Mouse (Mus musculus) forebrain, embryonic 16.5 days (tissue): ENCODE results near the gene Sftpa1. TPM values are rescaled to one million over a fixed set of nuclear protein-coding genes. Genes with fewer than 3 reads are reported as not detected.

Source experiments
- ATAC-seq: fragments of 200-750 bp; cut with Nextera tagmentation; 2 replicates; pipeline ENCODE4 v1.8.0; 2017; ENCODE audit warnings: mild to moderate bottlenecking, moderate library complexity
- H3K27ac ChIP-seq: fragments of 300-500 bp; sonication (generic); 2 replicates; pipeline ENCODE4 v1.5.1; 2014; ENCODE audit warnings: low read length, control low read depth
- H3K27me3 ChIP-seq: fragments of 300-500 bp; sonication (generic); replicated peaks from 2 replicates; pipeline ENCODE4 v1.6.1; 2014; ENCODE audit warnings: low read length; ENCODE audit not compliant: control insufficient read depth, insufficient read depth
- H3K36me3 ChIP-seq: fragments of 300-500 bp; sonication (generic); 2 replicates; pipeline ENCODE4 v1.6.1; 2014; ENCODE audit not compliant: control insufficient read depth, insufficient read depth
- H3K4me1 ChIP-seq: fragments of 300-500 bp; sonication (generic); replicated peaks from 2 replicates; pipeline ENCODE4 v1.6.1; 2014; ENCODE audit warnings: low read length; ENCODE audit not compliant: control insufficient read depth, insufficient read depth
- H3K4me2 ChIP-seq: fragments of 300-500 bp; sonication (generic); 2 replicates; pipeline ENCODE4 v1.6.1; 2014; ENCODE audit warnings: mild to moderate bottlenecking, low read length, control low read depth
- H3K4me3 ChIP-seq: fragments of 300-500 bp; sonication (generic); replicated peaks from 2 replicates; pipeline ENCODE4 v1.5.1; 2014; ENCODE audit warnings: mild to moderate bottlenecking, low read length, control low read depth
- H3K9ac ChIP-seq: fragments of 300-500 bp; sonication (generic); replicated peaks from 2 replicates; pipeline ENCODE4 v1.6.1; 2014; ENCODE audit warnings: low read depth, low read length, control low read depth
- H3K9me3 ChIP-seq: fragments of 300-500 bp; sonication (generic); 2 replicates; pipeline ENCODE4 v1.6.1; 2016; ENCODE audit warnings: low read length; ENCODE audit not compliant: control insufficient read depth
- WGBS: fragments of 180-500 bp; shearing (Covaris S2); extraction: QIAGEN DNeasy Blood & Tissue Kit; methylation state at CpG from one replicate; pipeline ENCODE4 v1.1.7; 2014; 5-methylcytosine and 5-hydroxymethylcytosine counted together
- polyA plus RNA-seq: library from polyadenylated mRNA; unstranded; fragments of >200 nt; fragmentation: Nextera tagmentation; extraction: Ambion mirVana; gene quantifications from 2 replicates; pipeline ENCODE4 v1.2.1, GENCODE M21; 2015

The Sftpa1 gene
- polyA plus RNA-seq, 1 experiment from 2014 or later: not detected

- no peak within 1 kb of the TSS for H3K4me3 ChIP-seq
- no peak for ATAC-seq
- no peaks in the 10 kb centered on the region for H3K4me1 ChIP-seq
- no peak within 1 kb of the TSS for H3K4me2 ChIP-seq
- no peaks in the 10 kb centered on the region for H3K27me3 ChIP-seq
- no peaks in the 10 kb centered on the region for H3K36me3 ChIP-seq
- H3K9ac ChIP-seq: no peak within 1 kb of the TSS
- no peaks in the 10 kb centered on the region for H3K9me3 ChIP-seq
- H3K27ac ChIP-seq: no peak within 1 kb of the TSS
- 74% methylated on average over 10 of the region's 10 CpGs for WGBS
Measured at GRCm38 (mm10) chr14:41104853-41105444, 26.6 kb upstream of the Sftpa1 start, which contains the start of gene Mat1a. Gene Mat1a, plus strand, starts transcription at chr14:41105035.

GRCm38 (mm10) chr14:41111031-41111668 lies 20.4 kb upstream of the Sftpa1 start:
- 84% methylated on average over 7 of the region's 7 CpGs for WGBS
- no peaks in the 10 kb centered on the region for H3K27me3 ChIP-seq
- H3K4me3 ChIP-seq: no peak overlapping the region

GRCm38 (mm10) chr14:41112944-41113343 lies 18.6 kb upstream of the Sftpa1 start:
- no peaks in the 10 kb centered on the region for H3K4me1 ChIP-seq
- ATAC-seq: no peak
- H3K4me2 ChIP-seq: no peak overlapping the region
- H3K4me3 ChIP-seq: no peak overlapping the region
- H3K36me3 ChIP-seq: no peaks in the 10 kb centered on the region
- 79% methylated on average over 4 of the region's 4 CpGs for WGBS
- no peaks in the 10 kb centered on the region for H3K27me3 ChIP-seq
- no peaks in the 10 kb centered on the region for H3K9me3 ChIP-seq
- no peak overlapping the region for H3K27ac ChIP-seq
- H3K9ac ChIP-seq: no peak overlapping the region

More at GRCm38 (mm10) chr14:41111031-41111668, 20.4 kb upstream of the Sftpa1 start:
- no peaks in the 10 kb centered on the region for H3K4me1 ChIP-seq
- no peak overlapping the region for H3K9ac ChIP-seq
- no peaks in the 10 kb centered on the region for H3K36me3 ChIP-seq
- H3K4me2 ChIP-seq: no peak overlapping the region
- no peak for ATAC-seq
- no peaks in the 10 kb centered on the region for H3K9me3 ChIP-seq
- H3K27ac ChIP-seq: no peak overlapping the region

GRCm38 (mm10) chr14:41116271-41116670 lies 15.3 kb upstream of the Sftpa1 start:
- H3K4me3 ChIP-seq: no peak overlapping the region
- no peak overlapping the region for H3K4me2 ChIP-seq
- no peak overlapping the region for H3K27ac ChIP-seq
- H3K9ac ChIP-seq: no peak overlapping the region
- H3K4me1 ChIP-seq: no peaks in the 10 kb centered on the region
- 93% methylated on average over 3 of the region's 3 CpGs for WGBS
- no peaks in the 10 kb centered on the region for H3K9me3 ChIP-seq
- H3K36me3 ChIP-seq: no peaks in the 10 kb centered on the region
- no peak for ATAC-seq
- no peaks in the 10 kb centered on the region for H3K27me3 ChIP-seq

GRCm38 (mm10) chr14:41124683-41125082 lies 6.9 kb upstream of the Sftpa1 start:
- Histone ChIP-seq H3K4me3 (no peak overlapping the region), H3K9ac (no peak overlapping the region), H3K27me3 (no peaks in the 10 kb centered on the region), H3K4me2 (no peak overlapping the region), H3K27ac (no peak overlapping the region), H3K9me3 (no peaks in the 10 kb centered on the region), H3K36me3 (no peaks in the 10 kb centered on the region), H3K4me1 (no peaks in the 10 kb centered on the region)
- ATAC-seq: no peak
- WGBS: 83% methylated on average over 5 of the region's 5 CpGs

DNA sequence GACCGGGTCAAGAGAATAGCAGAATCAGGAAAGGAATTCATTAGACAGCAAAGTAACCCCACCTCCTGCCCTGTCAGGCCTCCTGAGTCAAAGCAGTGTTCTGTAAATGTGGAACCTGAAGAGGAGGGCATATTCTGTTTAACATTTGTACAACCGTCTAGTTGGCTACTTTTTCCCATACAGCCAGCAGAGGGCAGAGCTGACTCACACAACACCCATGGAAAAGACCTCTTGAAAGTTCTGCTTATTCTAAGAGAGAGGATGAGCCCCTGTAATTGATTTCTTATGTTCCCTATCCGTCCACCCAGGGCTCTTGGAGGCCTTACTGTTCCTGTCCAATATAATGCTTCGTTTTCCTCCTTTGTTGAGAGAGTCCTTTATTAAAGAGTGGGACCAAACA lies 3.6 kb upstream of the Sftpa1 start:
- H3K4me1 ChIP-seq: no peaks in the 10 kb centered on the region
- no peak overlapping the region for H3K4me3 ChIP-seq
- no peak overlapping the region for H3K27ac ChIP-seq
- no peaks in the 10 kb centered on the region for H3K9me3 ChIP-seq
- H3K36me3 ChIP-seq: no peaks in the 10 kb centered on the region
- 24% methylated on average over 4 of the region's 4 CpGs for WGBS
- no peak overlapping the region for H3K9ac ChIP-seq
- ATAC-seq: no peak
- H3K4me2 ChIP-seq: no peak overlapping the region
- no peaks in the 10 kb centered on the region for H3K27me3 ChIP-seq

GRCm38 (mm10) chr14:41137006-41137405 lies 5.4 kb downstream of the Sftpa1 start:
- no peak for ATAC-seq
- Histone ChIP-seq H3K27me3 (no peaks in the 10 kb centered on the region), H3K9ac (no peak overlapping the region), H3K27ac (no peak overlapping the region), H3K9me3 (no peaks in the 10 kb centered on the region), H3K4me3 (no peak overlapping the region), H3K36me3 (no peaks in the 10 kb centered on the region), H3K4me2 (no peak overlapping the region), H3K4me1 (no peaks in the 10 kb centered on the region)

DNA sequence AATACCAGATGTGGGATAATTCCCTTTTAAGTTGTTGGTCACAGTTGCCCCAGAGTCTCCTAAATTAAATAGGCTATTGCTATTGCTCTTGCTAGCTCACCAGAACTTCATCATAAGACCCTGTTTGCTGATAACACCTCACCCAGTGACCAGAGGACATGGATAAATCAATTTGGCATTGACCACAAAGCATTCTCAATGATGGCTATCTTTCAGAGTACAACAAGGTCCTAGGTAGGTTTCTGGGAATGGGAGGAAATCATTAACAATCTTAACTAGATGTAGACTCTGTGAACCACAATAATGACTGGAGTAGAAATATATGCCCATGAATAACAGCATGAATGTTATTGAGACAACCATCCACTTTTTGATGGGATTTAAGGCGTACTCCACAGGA lies 9.1 kb downstream of the Sftpa1 start:
- H3K4me2 ChIP-seq: no peak overlapping the region
- H3K9me3 ChIP-seq: no peaks in the 10 kb centered on the region
- H3K9ac ChIP-seq: no peak overlapping the region
- no peaks in the 10 kb centered on the region for H3K4me1 ChIP-seq
- no peak overlapping the region for H3K27ac ChIP-seq
- no peak for ATAC-seq
- H3K36me3 ChIP-seq: no peaks in the 10 kb centered on the region
- H3K4me3 ChIP-seq: no peak overlapping the region
- no peaks in the 10 kb centered on the region for H3K27me3 ChIP-seq
- 94% methylated on average over 1 of the region's 1 CpGs for WGBS

- 74% methylated on average over 6 of the region's 6 CpGs for WGBS
Measured at GRCm38 (mm10) chr14:41146035-41146434, 14.5 kb downstream of the Sftpa1 start.

More at GRCm38 (mm10) chr14:41146035-41146434, 14.5 kb downstream of the Sftpa1 start:
- no peak overlapping the region for H3K27ac ChIP-seq
- no peaks in the 10 kb centered on the region for H3K9me3 ChIP-seq
- no peak for ATAC-seq
- H3K9ac ChIP-seq: no peak overlapping the region
- no peak overlapping the region for H3K4me3 ChIP-seq
- H3K27me3 ChIP-seq: no peaks in the 10 kb centered on the region
- H3K36me3 ChIP-seq: no peaks in the 10 kb centered on the region
- no peak overlapping the region for H3K4me2 ChIP-seq
- H3K4me1 ChIP-seq: no peaks in the 10 kb centered on the region
